Mouse (Mus musculus) right cerebral cortex, postnatal 10 days (tissue): ENCODE measurements around the gene Gnai1.
"Not testable (repeated sequence)": the region's sequence is repeated elsewhere in the genome, so short reads cannot be mapped to it uniquely, and the experiment has no call there.

ENCODE experiments used
- DNase-seq, 2 experiments: peaks; one replicate each; pipeline ENCODE4 v3.0.0; 2021; ENCODE audit warnings: low spot score in 2 of 2

Gnai1 gene

GRCm38 (mm10) chr5:18360281-18360819 is at the start of gene Gnai1:
Gene Gnai1 (minus strand): TSS chr5:18360355.
- DNase-seq, result peak; percentile 82 to 86

DNA sequence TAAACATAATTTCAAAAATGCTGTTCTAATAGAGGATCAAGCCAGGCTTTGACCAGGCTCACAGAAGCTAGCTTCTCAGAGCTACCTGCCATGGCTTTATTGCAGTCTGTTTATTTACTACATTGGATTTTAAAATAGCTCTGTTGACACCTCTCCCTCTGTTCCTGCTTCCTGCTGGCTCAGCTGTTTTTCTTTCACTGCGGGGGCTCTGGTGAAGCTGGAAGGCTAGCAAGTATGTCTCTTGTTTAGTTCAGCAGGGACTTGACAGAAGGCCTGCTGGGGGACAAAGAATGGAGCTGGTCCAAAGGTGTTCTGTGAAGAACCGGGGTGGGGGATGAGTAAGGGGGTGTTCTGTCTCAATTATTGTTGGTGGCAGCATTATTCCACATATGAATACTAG is 7.7 kb upstream of the Gnai1 start:
- DNase-seq, result no peak

DNA sequence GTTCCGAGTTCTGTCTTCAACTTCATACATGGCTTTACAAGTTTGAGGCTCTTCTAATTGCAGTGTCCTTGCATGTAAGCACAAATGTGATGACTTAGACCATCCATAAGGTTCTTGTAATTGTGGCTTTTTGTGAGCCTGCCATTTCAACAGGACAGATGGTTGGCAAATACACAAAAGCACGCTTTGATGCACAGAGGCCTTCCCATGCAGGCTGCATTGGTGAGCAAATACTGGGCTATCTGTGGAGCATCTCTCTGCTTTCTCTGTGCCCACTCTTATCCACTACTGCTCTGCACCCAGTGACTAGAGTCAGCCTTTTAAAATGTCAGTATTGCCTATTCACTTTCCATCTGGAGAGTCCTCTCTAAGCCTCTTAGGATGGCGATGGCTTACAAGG is 5.3 kb upstream of the Gnai1 start:
- DNase-seq, result no peak

- DNase-seq, result no peak
These were observed 801 bp upstream of the Gnai1 start for GRCm38 (mm10) chr5:18360956-18361355.

DNA sequence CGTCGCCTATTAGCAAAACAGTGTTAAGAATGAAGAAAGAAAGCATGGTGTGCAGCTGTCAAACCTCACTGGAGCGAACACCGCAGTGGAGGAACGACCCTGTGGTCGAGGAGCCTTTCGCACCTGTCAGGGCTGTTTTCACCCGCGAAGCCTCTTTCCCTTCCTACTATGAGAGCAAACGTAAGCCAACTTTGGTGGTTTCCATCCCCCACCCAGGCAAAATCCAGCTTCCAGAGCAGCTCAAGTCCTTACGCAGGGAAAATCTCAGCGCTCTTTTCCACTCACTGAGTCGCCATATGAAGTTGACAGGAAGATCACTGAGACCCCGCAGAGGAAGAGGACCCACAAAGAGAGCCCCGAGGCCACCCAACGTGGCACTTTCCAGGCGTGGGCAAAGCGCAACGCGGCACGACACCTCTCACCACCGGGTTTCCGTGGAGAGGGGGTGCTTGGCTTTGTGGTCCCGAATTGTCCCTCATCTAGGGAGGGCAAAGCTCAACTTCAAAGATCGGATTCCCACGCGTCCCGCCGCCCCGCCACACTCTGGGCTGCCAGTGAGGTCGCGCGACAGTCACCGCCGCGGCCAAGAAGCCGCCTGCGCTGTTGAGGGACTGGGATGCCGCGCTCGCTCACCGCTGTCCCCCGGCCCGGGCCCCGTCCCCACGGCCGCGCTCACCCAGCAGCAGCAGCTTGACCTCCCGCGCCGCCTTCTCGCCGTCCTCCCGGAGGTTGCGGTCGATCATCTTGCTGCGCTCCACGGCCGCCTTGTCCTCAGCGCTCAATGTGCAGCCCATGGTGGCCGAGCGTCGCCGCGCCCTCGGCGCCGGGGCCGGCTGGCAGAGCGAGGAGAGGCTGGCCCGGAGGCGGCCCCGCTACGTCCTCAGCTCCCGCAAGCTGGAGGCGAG is 527 bp downstream of the Gnai1 start:
- peak; percentile 54 to 61 for DNase-seq

GRCm38 (mm10) chr5:18358778-18359177 is 1.4 kb downstream of the Gnai1 start:
- no peak for DNase-seq

DNA sequence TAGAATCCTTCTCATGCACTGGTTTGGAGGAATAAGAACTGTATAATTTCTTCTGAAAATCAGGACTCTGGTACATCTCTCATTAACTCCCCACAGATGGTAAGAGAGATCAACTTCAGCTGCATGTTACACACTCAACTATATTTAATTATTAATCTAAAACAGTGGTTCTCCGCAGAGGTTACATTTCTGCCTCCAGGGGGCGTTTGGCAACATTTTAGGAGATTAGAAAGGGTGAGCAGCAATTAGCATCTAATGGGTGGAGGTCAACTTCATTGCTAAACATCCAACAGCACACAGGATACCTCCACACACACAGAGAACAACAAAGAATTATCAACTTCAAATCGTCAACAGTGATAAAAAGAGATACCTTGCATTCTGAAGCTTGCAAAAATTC is 2.0 kb downstream of the Gnai1 start:
- DNase-seq, result peak; percentile 44 to 47

DNA sequence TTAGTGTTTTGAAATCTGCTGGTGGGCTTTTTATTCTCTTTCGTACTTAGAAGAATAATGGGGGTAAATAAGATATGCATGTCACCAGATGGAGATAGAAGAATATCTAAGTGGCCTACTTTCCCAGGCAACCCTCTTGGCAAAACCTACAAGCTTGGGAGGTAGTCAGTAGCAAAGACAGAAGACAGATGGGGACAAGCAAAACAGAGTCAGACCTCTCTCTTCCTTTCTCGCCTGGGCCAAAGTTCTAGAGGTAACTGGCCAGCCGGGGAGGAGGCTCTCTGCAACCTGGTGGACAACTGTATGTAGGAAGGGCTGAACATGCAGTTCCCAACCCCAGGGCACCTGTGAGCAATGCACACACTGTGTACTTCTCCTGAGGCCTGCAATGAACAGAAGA is 12.9 kb downstream of the Gnai1 start:
- no peak for DNase-seq

DNA sequence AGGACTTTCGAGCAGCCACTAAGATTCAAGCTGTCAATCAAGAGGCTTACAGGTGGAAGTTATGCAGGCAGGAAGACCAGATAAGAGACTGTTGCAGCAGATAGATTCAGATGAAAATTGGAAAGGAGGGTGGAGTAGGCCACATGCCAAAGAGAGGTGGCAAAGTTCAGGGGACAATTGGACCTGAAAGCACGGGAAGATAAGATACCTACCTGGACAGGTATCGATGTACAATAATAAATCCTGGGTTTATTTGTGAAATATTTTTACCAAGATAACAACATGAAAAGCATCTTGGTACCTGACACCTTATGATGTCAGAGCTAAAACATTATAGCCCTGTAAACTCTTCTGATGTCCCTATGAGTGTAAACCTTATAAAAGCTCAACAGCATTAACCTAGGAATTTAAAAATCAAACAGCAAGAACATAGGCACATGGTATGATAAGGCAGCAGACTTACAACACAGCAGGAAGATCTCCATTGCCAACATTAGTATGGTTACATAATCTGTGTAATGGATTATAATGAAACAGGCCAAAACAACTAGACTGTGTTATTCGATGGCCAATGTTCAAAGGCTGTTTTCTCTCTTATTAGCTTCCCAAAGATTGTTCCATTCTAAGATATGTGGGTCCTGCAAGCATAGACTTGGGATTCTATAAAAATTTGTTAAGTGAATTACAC is 16.6 kb downstream of the Gnai1 start:
- no peak for DNase-seq

- no peak for DNase-seq
These were observed 17.2 kb downstream of the Gnai1 start for GRCm38 (mm10) chr5:18342765-18343454.

GRCm38 (mm10) chr5:18341876-18342275 is 18.3 kb downstream of the Gnai1 start:
- not testable (repeated sequence) for DNase-seq

GRCm38 (mm10) chr5:18332256-18332655 is 27.9 kb downstream of the Gnai1 start:
- no peak for DNase-seq

GRCm38 (mm10) chr5:18330726-18331125 is 29.4 kb downstream of the Gnai1 start:
- no peak for DNase-seq

DNA sequence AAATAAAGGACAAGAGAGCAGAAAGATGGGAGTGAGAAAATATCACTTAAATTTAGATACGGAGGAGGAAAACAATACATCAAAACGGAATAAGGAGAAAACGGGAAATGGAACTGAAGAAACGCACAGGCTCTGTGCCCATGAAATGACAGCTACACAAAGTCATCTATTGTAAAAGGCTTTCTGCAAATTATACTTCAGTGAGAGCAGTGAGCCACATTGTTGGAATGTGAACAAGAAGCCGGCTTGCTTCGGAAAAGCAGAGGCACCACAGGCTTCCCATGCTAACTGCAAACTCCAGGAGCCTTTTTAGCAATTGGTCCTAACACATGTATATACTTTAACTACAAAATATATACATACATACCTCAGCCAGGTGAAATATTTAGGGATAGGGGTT is 34.0 kb downstream of the Gnai1 start:
- no peak for DNase-seq

GRCm38 (mm10) chr5:18323534-18323933 is 36.6 kb downstream of the Gnai1 start:
- no peak for DNase-seq

DNA sequence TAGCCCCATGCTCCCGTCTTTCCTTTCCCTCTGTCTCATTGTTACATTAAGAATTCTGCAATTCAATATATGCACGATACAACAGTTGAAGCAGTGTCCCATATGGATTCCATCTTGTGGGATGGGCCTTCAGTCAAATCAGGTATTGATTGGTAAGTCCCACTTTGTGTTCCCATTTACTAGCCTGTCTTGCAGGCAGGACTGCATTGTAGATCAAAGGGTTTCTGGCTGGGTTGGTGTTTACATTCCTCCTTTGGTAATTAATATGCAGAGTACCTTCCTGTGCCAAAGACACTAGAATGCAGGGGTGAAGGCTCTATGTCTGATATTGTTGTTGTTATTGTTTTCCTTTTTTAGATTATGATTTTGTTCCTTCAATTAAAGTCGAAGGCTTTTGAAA is 38.5 kb downstream of the Gnai1 start:
- DNase-seq, result no peak

DNA sequence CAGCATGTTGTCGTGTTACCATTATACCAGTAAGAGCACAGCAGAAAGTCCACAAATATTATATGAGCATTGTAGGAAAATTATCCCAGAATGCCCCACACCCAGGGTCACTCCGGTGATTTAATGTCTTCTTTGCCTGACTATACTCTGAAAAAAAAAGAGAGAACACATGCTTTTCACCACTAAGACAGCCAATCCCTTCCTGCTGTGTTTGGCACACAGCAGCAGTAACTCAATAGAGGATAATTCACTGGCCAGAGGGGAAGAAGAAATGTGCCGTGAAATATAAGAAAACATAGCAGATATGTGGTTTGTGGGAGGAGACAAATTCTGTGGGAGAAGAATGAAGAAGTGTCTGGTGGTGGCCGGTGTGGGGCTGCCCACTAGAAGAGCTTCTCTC is 41.3 kb downstream of the Gnai1 start:
- no peak for DNase-seq

- DNase-seq, result no peak
These were observed 52.8 kb downstream of the Gnai1 start for GRCm38 (mm10) chr5:18307229-18307804.

- DNase-seq, result no peak
These were observed 63.6 kb downstream of the Gnai1 start for GRCm38 (mm10) chr5:18296584-18296983.

DNA sequence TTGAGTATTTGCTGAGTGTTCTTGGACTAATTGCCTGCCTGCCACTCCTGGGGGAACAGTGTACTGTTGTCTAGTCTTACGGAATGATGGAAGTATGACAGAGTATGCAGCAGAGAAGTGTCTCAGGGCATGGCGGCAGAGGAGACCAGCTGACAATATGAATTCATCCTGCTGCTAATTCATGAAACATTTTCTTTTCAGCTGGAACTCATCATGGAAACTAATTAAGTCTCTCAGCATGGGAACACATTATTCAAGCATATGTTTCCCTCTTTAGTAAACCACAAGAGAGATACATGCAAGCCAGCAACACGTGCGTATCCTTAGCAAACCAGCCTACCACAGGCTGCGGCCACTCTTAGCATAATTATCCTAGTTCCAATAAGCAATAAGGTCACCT is 67.4 kb downstream of the Gnai1 start:
- DNase-seq, result no peak

DNA sequence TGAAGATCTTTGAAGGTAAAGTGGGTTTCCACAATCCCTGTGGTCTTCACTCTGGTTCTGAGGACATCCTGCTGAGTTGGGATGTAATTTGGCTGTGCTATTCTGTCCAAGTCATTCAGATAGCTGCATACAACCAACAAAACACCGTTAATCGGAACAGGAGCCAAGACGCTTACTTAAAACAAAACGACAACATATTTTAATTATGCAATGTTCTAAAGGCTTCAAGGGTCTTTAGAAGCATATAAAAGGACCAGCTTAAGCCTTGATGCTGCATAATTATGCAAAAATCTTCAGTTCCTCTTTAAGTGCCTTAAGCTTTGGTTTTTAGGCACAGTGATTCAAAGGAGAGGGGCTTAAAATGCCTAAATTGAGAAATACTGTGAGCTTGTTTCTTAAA is 70.6 kb downstream of the Gnai1 start:
- no peak for DNase-seq

GRCm38 (mm10) chr5:18288694-18289093 is 71.5 kb downstream of the Gnai1 start:
- no peak for DNase-seq
